In genomic region chr16:25041855-25042529, GRCm38 (mm10) we compare ENCODE assay signal across 9 mouse cellular contexts.
DNase-seq lines count a peak whose midpoint lies in the region; ATAC-seq and TF ChIP-seq lines count a peak whose summit lies in the region.
"Had no signal": no experiment of that assay in that cellular context is flagged by ENCODE, and none has a peak within 500 bp of the region (broad histone marks: within the 10 kb centered on the region; RNA-seq: fewer than 3 reads in every experiment).

No protein-coding gene starts in this region.

- H3K27ac ChIP-seq in heart, adult 2 months, result peak overlapping the region; percentile 58
- H3K27ac ChIP-seq in bone marrow, adult 2 months (ENCODE audit: control insufficient read depth, insufficient read depth, low read depth, low read length, poor library complexity), result 0 out of 2 replicates have a peak overlapping the region, but pooled peaks have one; percentile 14
- 0 out of 2 replicates have a peak overlapping the region, but pooled peaks have one; percentile 12 for H3K27ac ChIP-seq in limb, embryonic 10.5 days
- no peak overlapping the region for H3K27ac ChIP-seq in hindbrain, embryonic 11.5 days (ENCODE audit: low read depth, low read length)
- H3K27ac ChIP-seq: liver, embryonic 13.5 days had no signal

- no peak overlapping the region for H3K4me3 ChIP-seq in heart, adult 2 months
- H3K4me3 ChIP-seq in bone marrow, adult 2 months (replicated peaks; ENCODE audit: control insufficient read depth, low read depth, low read length), result no peak overlapping the region
- no peak overlapping the region for H3K4me3 ChIP-seq in limb, embryonic 10.5 days
- no peak overlapping the region for H3K4me3 ChIP-seq in hindbrain, embryonic 11.5 days (ENCODE audit: low read depth, low read length)
- H3K4me3 ChIP-seq: liver, embryonic 13.5 days had no signal

- WGBS in heart, adult 2 months, result 45% methylated on average over 5 of the region's 5 CpGs
- 32% methylated on average over 5 of the region's 5 CpGs for WGBS in bone marrow, adult 2 months
- WGBS in limb, embryonic 10.5 days, result 51% methylated on average over 5 of the region's 5 CpGs
- 84% methylated on average over 5 of the region's 5 CpGs for whole genome bisulfite sequencing in hindbrain, embryonic 11.5 days

- intact Hi-C loops in heart, adult 2 months (cut with DNase I), result no loop called here
- intact Hi-C loops in heart, postnatal 14 days (cut with DNase I), result no loop called here

- H3K79me2 ChIP-seq in heart, adult 2 months (replicated peaks; ENCODE audit: control insufficient read depth, insufficient read depth, low read length), result no peaks in the 10 kb centered on the region

- peaks cover 4% of the 10 kb centered on the region for H3K4me1 ChIP-seq in heart, adult 2 months (ENCODE audit: control insufficient read depth, insufficient read depth, low read length)
- peaks cover 1% of the 10 kb centered on the region; the same call in 1 of the 2 replicates for H3K4me1 ChIP-seq in bone marrow, adult 2 months (ENCODE audit: control insufficient read depth, insufficient read depth, low read length)
- peaks cover 16% of the 10 kb centered on the region for H3K4me1 ChIP-seq in limb, embryonic 10.5 days
- no peaks in the 10 kb centered on the region for H3K4me1 ChIP-seq in hindbrain, embryonic 11.5 days (replicated peaks; ENCODE audit: control insufficient read depth, insufficient read depth, low read length)
- H3K4me1 ChIP-seq: liver, embryonic 13.5 days had no signal

- no peak overlapping the region for H3K4me2 ChIP-seq in hindbrain, embryonic 11.5 days (replicated peaks; ENCODE audit: low read depth, low read length)
- H3K4me2 ChIP-seq: liver, embryonic 13.5 days had no signal

- ATAC-seq in hindbrain, embryonic 11.5 days (ENCODE audit: low FRiP score), result no peak

- no peaks in the 10 kb centered on the region for H3K36me3 ChIP-seq in heart, adult 2 months (ENCODE audit: control insufficient read depth, insufficient read depth, low read length)
- H3K36me3 ChIP-seq in limb, embryonic 10.5 days, result no peaks in the 10 kb centered on the region
- no peaks in the 10 kb centered on the region for H3K36me3 ChIP-seq in hindbrain, embryonic 11.5 days (ENCODE audit: control insufficient read depth, insufficient read depth, low read length)
- H3K36me3 ChIP-seq: liver, embryonic 13.5 days had no signal

- no peaks in the 10 kb centered on the region for H3K27me3 ChIP-seq in heart, adult 2 months (ENCODE audit: control insufficient read depth, insufficient read depth, low read length)
- peaks cover 8% of the 10 kb centered on the region for H3K27me3 ChIP-seq in limb, embryonic 10.5 days (ENCODE audit: low read depth, poor library complexity, severe bottlenecking)
- H3K27me3 ChIP-seq in hindbrain, embryonic 11.5 days (ENCODE audit: control insufficient read depth, insufficient read depth, low read length), result no peaks in the 10 kb centered on the region
- H3K27me3 ChIP-seq: liver, embryonic 13.5 days had no signal

- no peaks in the 10 kb centered on the region for H3K9me3 ChIP-seq in limb, embryonic 10.5 days (replicated peaks)
- no peaks in the 10 kb centered on the region for H3K9me3 ChIP-seq in hindbrain, embryonic 11.5 days (ENCODE audit: control insufficient read depth, low read length)
- H3K9me3 ChIP-seq: liver, embryonic 13.5 days had no signal

- DNase-seq in heart, adult 2 months, result peak in 1 of 2 experiments; percentile 43
- DNase-seq in heart, postnatal 14 days, result no peak
- peak; percentile 81 for DNase-seq in 416B (ENCODE audit: low read depth)
- DNase-seq in limb, embryonic 10.5 days (ENCODE audit: low spot score), result no peak
- no peak for DNase-seq in spleen, postnatal 14 days (ENCODE audit: low spot score in 2 of 2)
- no peak for DNase-seq in thymus, postnatal 14 days
- no peak for DNase-seq in hindbrain, embryonic 11.5 days (ENCODE audit: low spot score)
- DNase-seq: liver, embryonic 13.5 days had no signal

- no peak for TF ChIP-seq EP300 in heart, adult 2 months (IDR thresholded peaks at IDR 0.05; ENCODE audit: insufficient read depth, low read depth, low read length)

- no peak for TF ChIP-seq CTCF in heart, adult 2 months (IDR thresholded peaks at IDR 0.05)
- TF ChIP-seq CTCF in bone marrow, adult 2 months (IDR thresholded peaks at IDR 0.05; ENCODE audit: control insufficient read depth, insufficient read depth, low read length), result no peak

- no peak overlapping the region for H3K9ac ChIP-seq in heart, adult 2 months (ENCODE audit: low read depth, low read length)
- H3K9ac ChIP-seq in hindbrain, embryonic 11.5 days (ENCODE audit: low read depth, low read length), result no peak overlapping the region
- H3K9ac ChIP-seq: liver, embryonic 13.5 days had no signal

- no peak for TF ChIP-seq POLR2A in heart, adult 2 months (IDR thresholded peaks at IDR 0.05; ENCODE audit: insufficient read depth, low read depth, low read length)
- no peak for TF ChIP-seq POLR2A in bone marrow, adult 2 months (IDR thresholded peaks at IDR 0.05; ENCODE audit: borderline replicate concordance, control insufficient read depth, low read depth, low read length)
